Mouse (Mus musculus) hindbrain, embryonic 12.5 days (tissue): ENCODE measurements around the gene Selenow. TPM values are rescaled to one million over a fixed set of nuclear protein-coding genes. Genes with fewer than 3 reads are reported as not detected.

ENCODE experiments used
- ATAC-seq: fragments of 200-750 bp; cut with Nextera tagmentation; 2 replicates; pipeline ENCODE4 v1.8.0; 2017; ENCODE audit warnings: moderate TSS enrichment; ENCODE audit not compliant: low FRiP score
- H3K27ac ChIP-seq: fragments of 300-500 bp; sonication (generic); 2 replicates; pipeline ENCODE4 v1.5.1; 2016; ENCODE audit warnings: mild to moderate bottlenecking
- H3K27me3 ChIP-seq: fragments of 300-500 bp; sonication (generic); 2 replicates; pipeline ENCODE4 v1.6.1; 2016; ENCODE audit warnings: mild to moderate bottlenecking
- H3K36me3 ChIP-seq: fragments of 300-500 bp; sonication (generic); 2 replicates; pipeline ENCODE4 v1.6.1; 2016; ENCODE audit warnings: mild to moderate bottlenecking
- H3K4me1 ChIP-seq: fragments of 300-500 bp; sonication (generic); 2 replicates; pipeline ENCODE4 v1.6.1; 2016
- H3K4me2 ChIP-seq: fragments of 300-500 bp; sonication (generic); replicated peaks from 2 replicates; pipeline ENCODE4 v1.6.1; 2016; ENCODE audit warnings: mild to moderate bottlenecking
- H3K4me3 ChIP-seq: fragments of 300-500 bp; sonication (generic); 2 replicates; pipeline ENCODE4 v1.5.1; 2016; ENCODE audit warnings: mild to moderate bottlenecking
- H3K9ac ChIP-seq: fragments of 300-500 bp; sonication (generic); 2 replicates; pipeline ENCODE4 v1.6.1; 2016; ENCODE audit warnings: mild to moderate bottlenecking, moderate library complexity
- H3K9me3 ChIP-seq: fragments of 300-500 bp; sonication (generic); replicated peaks from 2 replicates; pipeline ENCODE4 v1.6.1; 2016; ENCODE audit warnings: mild to moderate bottlenecking
- WGBS: fragments of 180-500 bp; shearing (Covaris S2); methylation state at CpG from one replicate; pipeline ENCODE4 v1.1.7; 2016; 5-methylcytosine and 5-hydroxymethylcytosine counted together
- polyA plus RNA-seq: library from polyadenylated mRNA; unstranded; fragments of >200 nt; fragmentation: Nextera tagmentation; extraction: Ambion mirVana; gene quantifications from 2 replicates; pipeline ENCODE4 v1.2.1, GENCODE M21; 2016

Gene Selenow
- polyA plus RNA-seq, 1 experiment from 2014 or later: 1,118 TPM

DNA sequence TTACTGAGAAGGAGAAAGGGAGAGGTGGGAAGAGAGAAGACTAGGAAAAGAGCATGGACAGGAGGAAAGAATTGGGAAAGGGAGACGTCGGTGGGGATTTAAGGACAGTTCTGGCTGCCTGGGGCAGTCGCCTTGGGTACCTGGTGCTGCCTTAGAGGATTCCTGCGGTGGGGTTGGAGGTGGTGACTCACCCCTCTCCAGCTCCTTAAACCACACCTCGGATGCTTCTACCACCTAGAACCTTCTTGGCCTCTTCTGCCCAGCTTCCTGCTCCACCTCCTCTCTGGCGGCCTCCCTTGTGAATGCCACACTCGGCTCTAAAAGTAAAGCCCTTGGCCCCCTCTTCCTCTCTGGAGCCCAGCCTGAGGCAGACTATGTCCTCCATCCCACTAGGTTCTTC, 33.3 kb upstream of the Selenow start:
- peaks cover 7% of the 10 kb centered on the region; the same call in 1 of the 2 replicates for H3K4me1 ChIP-seq
- peak overlapping the region; percentile 45; the same call in 1 of the 2 replicates for H3K9ac ChIP-seq
- peaks cover 4% of the 10 kb centered on the region; the same call in 1 of the 2 replicates for H3K27me3 ChIP-seq
- H3K4me2 ChIP-seq: peak overlapping the region; percentile 48
- 24% methylated on average over 7 of the region's 7 CpGs for WGBS
- H3K4me3 ChIP-seq: peak overlapping the region; percentile 18
- H3K27ac ChIP-seq: no peak overlapping the region
- H3K36me3 ChIP-seq: no peaks in the 10 kb centered on the region
- H3K9me3 ChIP-seq: no peaks in the 10 kb centered on the region
- no peak for ATAC-seq

DNA sequence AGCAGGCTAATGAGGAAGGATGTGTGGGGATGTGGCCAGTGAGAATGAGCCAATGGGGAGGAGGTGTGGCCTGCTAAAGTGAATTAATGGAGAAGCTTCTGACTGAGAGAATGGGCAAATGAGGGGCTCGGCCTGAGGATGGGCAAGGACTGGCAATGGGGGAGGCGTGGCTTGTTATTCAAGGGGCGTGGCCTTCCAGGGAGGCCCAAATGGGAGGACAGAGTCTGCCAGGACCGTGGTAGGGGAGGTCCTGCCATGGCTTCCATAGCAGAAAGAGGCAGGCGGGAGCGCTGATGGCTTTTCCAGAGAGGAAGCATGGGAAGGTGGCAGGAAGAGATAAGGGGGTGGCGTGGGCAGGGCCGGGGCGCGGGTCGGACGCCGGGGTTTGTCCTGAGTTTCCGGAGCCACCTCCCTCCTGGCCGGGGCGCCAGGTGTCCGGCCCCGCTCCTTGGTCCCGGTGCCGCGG, 32.8 kb upstream of the Selenow start:
- H3K27ac ChIP-seq: no peak overlapping the region
- H3K4me1 ChIP-seq: peaks cover 7% of the 10 kb centered on the region; the same call in 1 of the 2 replicates
- peak; percentile 55 for ATAC-seq
- peak overlapping the region; percentile 45; the same call in 1 of the 2 replicates for H3K9ac ChIP-seq
- WGBS: 3% methylated on average over 16 of the region's 21 CpGs
- no peaks in the 10 kb centered on the region for H3K9me3 ChIP-seq
- peak overlapping the region; percentile 18 for H3K4me3 ChIP-seq
- H3K4me2 ChIP-seq: peak overlapping the region; percentile 48
- H3K36me3 ChIP-seq: no peaks in the 10 kb centered on the region
- H3K27me3 ChIP-seq: peaks cover 4% of the 10 kb centered on the region; the same call in 1 of the 2 replicates

DNA sequence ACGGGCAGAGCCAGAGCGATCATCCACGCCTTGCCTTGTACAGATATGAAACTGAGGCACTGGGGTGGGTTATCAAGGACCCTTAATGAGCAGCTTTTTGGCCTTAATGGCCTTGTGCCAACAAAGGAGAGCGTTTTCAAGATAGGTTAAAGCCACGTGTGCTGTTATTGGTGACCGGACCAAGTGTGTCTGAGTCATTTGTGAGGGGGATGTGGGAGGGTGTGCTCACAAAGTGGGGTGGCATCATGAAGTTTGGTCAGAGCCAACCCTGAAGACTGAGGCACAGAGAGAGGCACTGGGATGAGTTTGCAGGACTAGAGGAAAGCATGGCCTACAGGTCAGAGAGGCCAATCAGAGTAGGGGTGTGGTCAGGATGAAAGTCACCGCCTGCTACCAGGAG, 32.2 kb upstream of the Selenow start:
- no peaks in the 10 kb centered on the region for H3K36me3 ChIP-seq
- 89% methylated on average over 7 of the region's 7 CpGs for WGBS
- H3K4me3 ChIP-seq: no peak overlapping the region
- H3K4me2 ChIP-seq: 0 out of 2 replicates have a peak overlapping the region, but pooled peaks have one; percentile 48
- peaks cover 7% of the 10 kb centered on the region; the same call in 1 of the 2 replicates for H3K4me1 ChIP-seq
- no peak overlapping the region for H3K9ac ChIP-seq
- H3K9me3 ChIP-seq: no peaks in the 10 kb centered on the region
- H3K27me3 ChIP-seq: peaks cover 4% of the 10 kb centered on the region; the same call in 1 of the 2 replicates
- 0 out of 2 replicates have a peak, but pooled peaks have one; percentile 4 for ATAC-seq
- no peak overlapping the region for H3K27ac ChIP-seq

DNA sequence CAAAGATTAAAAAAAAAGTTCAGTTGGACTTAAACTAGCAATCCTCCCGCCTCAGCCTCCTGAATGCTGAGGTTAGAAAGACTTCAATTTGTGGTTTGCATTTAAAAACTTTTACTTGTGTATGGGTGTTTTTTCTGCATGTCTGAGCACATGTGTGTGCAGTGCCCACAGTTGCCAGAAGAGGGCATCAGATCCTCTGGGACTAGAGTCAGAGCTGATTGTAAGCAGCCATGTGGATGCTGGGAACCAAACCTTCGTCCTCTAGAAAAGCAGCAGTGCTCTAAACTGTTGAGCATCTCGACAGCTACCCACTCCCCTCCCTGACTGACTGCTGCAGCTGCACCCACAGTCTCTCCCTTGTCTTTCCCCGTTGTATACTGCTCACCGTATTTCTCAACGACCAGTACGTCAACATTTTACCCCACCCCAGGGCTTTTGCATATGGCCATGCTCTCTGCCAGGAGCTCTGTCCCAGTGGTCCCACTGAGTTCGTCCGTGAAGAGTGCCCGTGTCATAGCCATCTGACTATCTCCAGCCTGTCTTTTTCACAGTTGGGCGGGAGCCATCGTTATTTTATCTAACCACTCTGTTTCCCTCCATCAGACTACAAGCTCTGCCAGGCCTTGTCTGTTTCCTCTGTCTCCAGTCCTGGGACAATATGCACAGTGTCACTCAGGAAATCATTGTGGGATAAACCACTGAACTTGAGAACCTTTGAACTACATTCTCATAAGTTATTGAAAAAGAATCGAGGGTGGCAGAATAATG, 31.3 kb upstream of the Selenow start:
- peaks cover 11% of the 10 kb centered on the region for H3K4me1 ChIP-seq
- H3K9me3 ChIP-seq: no peaks in the 10 kb centered on the region
- no peak overlapping the region for H3K27ac ChIP-seq
- H3K36me3 ChIP-seq: no peaks in the 10 kb centered on the region
- H3K27me3 ChIP-seq: peaks cover 4% of the 10 kb centered on the region; the same call in 1 of the 2 replicates
- no peak overlapping the region for H3K4me2 ChIP-seq
- H3K9ac ChIP-seq: no peak overlapping the region
- H3K4me3 ChIP-seq: no peak overlapping the region
- no peak for ATAC-seq
- WGBS: 92% methylated on average over 13 of the region's 13 CpGs

DNA sequence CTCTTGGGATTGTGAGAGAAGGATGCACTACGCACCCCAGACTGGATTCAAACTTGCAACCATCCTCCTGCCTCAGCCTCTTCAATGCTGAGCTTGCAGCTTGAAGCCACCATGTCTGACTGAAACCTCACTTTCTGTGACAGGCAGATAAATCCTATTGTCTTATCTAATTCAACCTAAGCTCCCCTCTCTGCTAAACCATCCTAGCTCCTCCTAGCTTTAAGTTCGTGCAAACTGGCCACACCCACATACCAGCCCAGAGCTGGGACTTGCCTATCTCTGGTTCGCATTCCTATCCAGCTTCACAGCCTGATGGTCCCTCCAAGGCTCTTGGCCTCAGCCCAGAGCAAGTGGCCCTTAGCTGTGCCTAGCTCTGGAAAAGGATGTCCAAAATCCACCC, 30.2 kb upstream of the Selenow start:
- Histone ChIP-seq H3K4me3 (no peak overlapping the region), H3K36me3 (no peaks in the 10 kb centered on the region), H3K4me2 (no peak overlapping the region), H3K27ac (no peak overlapping the region), H3K27me3 (peaks cover 4% of the 10 kb centered on the region; the same call in 1 of the 2 replicates), H3K9ac (no peak overlapping the region), H3K9me3 (no peaks in the 10 kb centered on the region), H3K4me1 (peaks cover 16% of the 10 kb centered on the region)
- 84% methylated on average over 3 of the region's 3 CpGs for WGBS
- ATAC-seq: no peak

DNA sequence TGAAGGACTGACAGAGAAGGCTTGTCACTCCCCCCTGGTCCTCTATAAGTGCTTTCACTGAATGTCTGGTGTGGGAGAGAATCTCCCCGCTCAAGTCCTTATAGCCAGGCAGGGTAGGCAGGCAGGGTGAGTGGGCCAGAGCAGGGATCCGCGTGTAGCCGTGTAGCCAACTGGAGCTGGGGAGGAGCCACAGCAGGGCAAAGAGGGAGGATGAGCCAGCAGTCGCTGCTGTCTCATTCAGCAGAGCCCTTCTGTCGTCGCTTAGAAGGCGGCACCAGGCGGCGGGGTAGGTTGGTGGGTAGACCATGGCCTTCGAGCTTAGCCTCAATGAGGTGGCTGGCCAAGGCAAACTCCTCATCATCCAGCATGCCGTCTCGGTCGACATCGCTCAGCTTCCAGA, 27.8 kb upstream of the Selenow start:
- Histone ChIP-seq H3K4me2 (no peak overlapping the region), H3K4me3 (no peak overlapping the region), H3K36me3 (no peaks in the 10 kb centered on the region), H3K27ac (no peak overlapping the region), H3K4me1 (peaks cover 15% of the 10 kb centered on the region), H3K27me3 (peaks cover under 1% of the 10 kb centered on the region; the same call in 1 of the 2 replicates), H3K9me3 (no peaks in the 10 kb centered on the region), H3K9ac (no peak overlapping the region)
- WGBS: 86% methylated on average over 15 of the region's 15 CpGs
- no peak for ATAC-seq

DNA sequence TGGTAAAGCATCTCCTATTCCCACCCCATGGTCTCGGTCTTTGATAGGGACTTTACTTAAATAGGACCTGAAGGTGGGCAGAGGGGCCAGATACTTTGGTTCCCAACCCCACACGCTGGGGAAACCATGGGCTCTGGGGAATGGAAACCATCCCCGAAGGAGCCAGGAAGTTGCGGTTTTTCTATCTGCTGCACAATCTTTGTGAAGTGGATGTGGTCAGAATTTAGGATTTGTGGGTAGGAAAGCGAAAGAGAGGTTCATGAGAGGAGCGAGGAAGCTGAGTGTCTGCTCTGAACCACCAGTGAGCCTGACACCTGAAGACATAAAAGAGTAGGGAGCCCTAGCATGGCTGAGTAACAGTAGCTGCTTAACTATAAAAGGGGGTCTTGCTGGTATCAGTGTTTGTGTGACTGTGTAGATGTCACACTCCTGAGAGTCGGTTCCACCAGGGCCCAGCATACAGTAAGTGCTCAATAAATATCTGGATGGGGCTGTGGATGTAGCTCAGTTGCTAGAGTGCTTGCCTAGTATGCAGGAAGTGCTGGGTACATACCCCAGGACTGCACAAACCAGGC, 27.1 kb upstream of the Selenow start:
- no peak overlapping the region for H3K4me2 ChIP-seq
- H3K36me3 ChIP-seq: peaks cover 2% of the 10 kb centered on the region; the same call in 1 of the 2 replicates
- H3K27me3 ChIP-seq: no peaks in the 10 kb centered on the region
- H3K9me3 ChIP-seq: no peaks in the 10 kb centered on the region
- no peak overlapping the region for H3K27ac ChIP-seq
- ATAC-seq: no peak
- WGBS: 85% methylated on average over 7 of the region's 7 CpGs
- H3K4me1 ChIP-seq: peaks cover 22% of the 10 kb centered on the region
- H3K4me3 ChIP-seq: no peak overlapping the region
- H3K9ac ChIP-seq: no peak overlapping the region

DNA sequence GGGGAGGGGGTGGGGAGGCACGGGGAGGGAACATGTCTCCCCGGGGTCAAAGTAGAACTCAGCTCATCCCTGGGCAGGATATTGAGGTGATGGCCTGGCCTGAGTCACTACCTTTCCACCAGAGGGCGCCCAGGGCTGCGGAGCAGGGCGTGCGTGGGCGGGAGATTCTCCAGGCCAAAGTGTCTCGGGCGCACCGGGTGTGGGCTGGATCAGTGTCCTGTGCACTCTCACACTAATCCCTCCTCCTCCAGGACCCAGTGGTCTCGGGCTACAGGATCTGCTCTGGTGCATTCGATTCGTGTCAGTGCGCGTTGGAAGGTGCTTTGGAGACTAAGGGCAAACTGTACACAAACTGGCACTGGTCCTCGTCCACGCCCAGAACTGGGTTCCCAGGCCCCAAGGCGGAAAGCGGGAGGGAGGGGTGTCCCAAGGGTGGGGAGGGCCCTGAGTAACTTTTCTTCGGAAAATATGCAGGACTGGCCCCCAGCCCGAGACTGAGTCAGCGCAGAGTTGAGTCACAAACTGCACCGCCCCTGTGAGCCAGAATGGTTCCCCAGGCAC, 26.3 kb upstream of the Selenow start:
- 5% methylated on average over 23 of the region's 23 CpGs for WGBS
- peak; percentile 26 for ATAC-seq
- Histone ChIP-seq H3K4me2 (peak overlapping the region; percentile 45), H3K27ac (no peak overlapping the region), H3K36me3 (peaks cover 10% of the 10 kb centered on the region), H3K27me3 (no peaks in the 10 kb centered on the region), H3K9ac (peak overlapping the region; percentile 32; the same call in 1 of the 2 replicates), H3K4me3 (peak overlapping the region; percentile 7; the same call in 1 of the 2 replicates), H3K9me3 (no peaks in the 10 kb centered on the region), H3K4me1 (peaks cover 23% of the 10 kb centered on the region)

DNA sequence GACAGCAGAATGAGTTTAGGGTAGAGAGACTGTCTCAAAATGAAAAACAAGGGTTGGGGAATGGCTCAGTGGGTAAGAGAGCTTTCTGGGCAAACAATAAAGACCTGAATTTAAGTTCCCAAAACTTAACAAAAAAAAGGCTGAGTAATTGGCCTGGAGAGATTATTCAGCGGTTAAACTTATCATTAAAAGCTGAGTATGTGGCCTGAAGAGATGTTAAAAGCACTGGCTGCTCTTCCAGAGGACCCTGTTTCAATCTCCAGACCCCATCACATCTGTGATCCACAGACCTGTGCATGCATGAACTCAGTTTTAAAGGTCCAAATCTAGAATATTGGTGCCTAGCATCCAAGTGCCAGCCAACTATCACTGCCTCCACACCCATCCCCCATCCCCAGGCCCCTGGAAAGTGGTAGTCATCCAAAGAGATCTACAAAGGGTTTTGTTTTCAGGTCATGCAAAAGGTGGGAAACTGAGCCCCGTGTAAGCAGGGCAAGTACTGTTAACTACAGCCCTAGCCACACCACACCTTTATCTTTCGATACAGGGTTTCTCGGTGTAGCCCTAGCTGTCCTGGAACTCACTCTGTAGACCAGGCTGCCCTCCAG, 25.6 kb upstream of the Selenow start:
- ATAC-seq: no peak
- Histone ChIP-seq H3K9me3 (no peaks in the 10 kb centered on the region), H3K36me3 (peaks cover 18% of the 10 kb centered on the region), H3K9ac (no peak overlapping the region), H3K4me2 (no peak overlapping the region), H3K4me1 (peaks cover 23% of the 10 kb centered on the region), H3K4me3 (no peak overlapping the region), H3K27ac (no peak overlapping the region), H3K27me3 (no peaks in the 10 kb centered on the region)
- WGBS: 44% methylated on average over 4 of the region's 4 CpGs

DNA sequence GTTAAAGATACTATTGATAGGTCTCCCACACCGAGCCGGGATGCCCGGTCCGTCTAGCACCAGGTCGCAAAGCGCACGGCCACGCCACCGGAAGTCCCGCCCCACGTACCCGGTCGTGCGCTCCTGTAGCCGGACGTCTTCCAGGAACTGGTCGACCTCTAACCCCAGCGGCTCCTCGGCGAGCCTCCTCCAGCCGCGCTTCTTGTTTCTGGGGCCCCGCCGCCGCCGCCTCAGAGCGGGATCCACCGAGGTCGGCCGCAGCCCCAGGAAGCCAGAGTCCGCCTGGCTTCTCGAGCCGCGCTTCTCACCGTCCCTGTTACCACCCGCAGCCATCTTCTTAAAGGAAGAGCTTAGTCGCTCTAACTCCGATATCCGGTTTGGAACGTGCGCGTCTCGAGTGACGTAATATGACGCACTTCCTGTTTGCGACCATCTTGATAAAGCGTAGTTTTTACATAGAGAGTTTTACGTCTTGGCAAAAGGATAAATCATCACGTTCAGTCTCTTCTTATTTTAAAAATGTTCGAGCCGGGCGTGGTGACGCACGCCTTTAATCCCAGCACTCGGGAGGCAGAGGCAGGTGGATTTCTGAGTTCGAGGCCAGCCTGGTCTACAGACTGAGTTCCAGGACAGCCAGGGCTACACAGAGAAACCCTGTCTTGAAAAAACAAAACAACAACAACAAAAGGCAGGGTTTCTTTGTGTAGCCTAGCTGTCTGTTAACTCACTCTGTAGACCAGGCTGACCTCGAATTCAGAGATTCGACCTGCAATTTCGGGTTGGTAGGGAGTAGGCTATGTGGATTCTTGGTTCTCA, 23.7 kb upstream of the Selenow start, which contains the start of gene Nop53:
TSS of gene Nop53 (minus strand) at position 354 of the 816 bp plus-strand sequence.
- no peaks in the 10 kb centered on the region for H3K27me3 ChIP-seq
- peaks cover 23% of the 10 kb centered on the region for H3K4me1 ChIP-seq
- H3K4me2 ChIP-seq: peak within 1 kb of the TSS; percentile 95
- H3K36me3 ChIP-seq: peaks cover 36% of the 10 kb centered on the region
- H3K9me3 ChIP-seq: no peaks in the 10 kb centered on the region
- peak within 1 kb of the TSS; percentile 74 for H3K4me3 ChIP-seq
- H3K27ac ChIP-seq: peak within 1 kb of the TSS; percentile 89
- whole genome bisulfite sequencing: 2% methylated on average over 59 of the region's 59 CpGs
- peak within 1 kb of the TSS; percentile 71 for H3K9ac ChIP-seq
- peak; percentile 95 for ATAC-seq

DNA sequence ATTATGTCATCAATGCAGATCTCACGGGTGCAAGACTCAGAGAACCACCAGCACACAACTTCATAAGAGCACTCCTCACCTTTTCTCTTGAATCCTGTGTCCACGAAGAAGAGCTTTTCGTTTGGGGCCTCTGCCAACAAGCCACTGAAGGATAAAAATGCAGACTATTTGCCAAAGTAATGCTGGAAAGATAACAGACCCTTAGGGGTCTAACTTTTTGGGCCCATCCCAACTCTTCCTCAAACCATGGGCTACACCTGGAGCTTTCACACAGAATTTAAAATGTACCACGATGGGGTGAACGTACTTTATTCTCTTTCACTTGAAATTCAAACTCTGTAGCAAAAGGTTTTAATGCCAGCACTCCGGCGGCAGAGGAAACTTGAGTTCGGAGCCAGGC, 23.0 kb upstream of the Selenow start:
- no peak for ATAC-seq
- Histone ChIP-seq H3K4me2 (peak overlapping the region; percentile 95), H3K27ac (no peak overlapping the region), H3K27me3 (no peaks in the 10 kb centered on the region), H3K4me1 (peaks cover 23% of the 10 kb centered on the region), H3K9ac (peak overlapping the region; percentile 71), H3K4me3 (peak overlapping the region; percentile 74), H3K9me3 (no peaks in the 10 kb centered on the region), H3K36me3 (peaks cover 43% of the 10 kb centered on the region)
- 8% methylated on average over 8 of the region's 8 CpGs for WGBS
